Mouse (Mus musculus): Measurements from ENCODE around the gene Otol1.

Otol1 gene

DNA sequence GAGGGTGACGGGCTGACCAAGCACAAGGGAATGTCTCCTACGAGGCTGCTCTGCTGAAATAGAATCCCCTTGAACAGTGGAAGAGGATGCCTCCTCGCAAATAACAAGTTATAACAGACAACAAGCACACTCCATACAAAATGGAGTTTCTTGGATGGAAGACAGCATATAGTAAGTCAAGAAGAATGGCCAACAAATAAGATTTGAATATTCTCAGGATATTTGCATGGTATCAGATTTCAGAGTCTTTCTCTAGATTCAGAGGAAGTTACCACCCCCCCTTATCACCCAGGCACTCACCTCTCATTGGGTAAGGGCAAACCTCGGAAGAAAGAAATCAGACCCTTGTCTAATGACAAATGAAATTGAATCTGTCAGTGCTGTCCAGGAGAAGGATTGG is at the start of gene Otol1:
TSS of gene Otol1 (plus strand) at position 301 of the 400 bp plus-strand sequence.
- no peak for DNase-seq (ENCODE audit: low spot score in 2 of 2)

GRCm38 (mm10) chr3:69962187-69962586 is 45.2 kb upstream of the Otol1 start:
- no peak for DNase-seq (ENCODE audit: low spot score in 2 of 2)

- no peak for DNase-seq (ENCODE audit: low spot score in 2 of 2)
Measured at GRCm38 (mm10) chr3:69971482-69972097, 35.8 kb upstream of the Otol1 start.

GRCm38 (mm10) chr3:69978092-69978491 is 29.3 kb upstream of the Otol1 start:
- no peak for DNase-seq (ENCODE audit: low spot score in 2 of 2)

DNA sequence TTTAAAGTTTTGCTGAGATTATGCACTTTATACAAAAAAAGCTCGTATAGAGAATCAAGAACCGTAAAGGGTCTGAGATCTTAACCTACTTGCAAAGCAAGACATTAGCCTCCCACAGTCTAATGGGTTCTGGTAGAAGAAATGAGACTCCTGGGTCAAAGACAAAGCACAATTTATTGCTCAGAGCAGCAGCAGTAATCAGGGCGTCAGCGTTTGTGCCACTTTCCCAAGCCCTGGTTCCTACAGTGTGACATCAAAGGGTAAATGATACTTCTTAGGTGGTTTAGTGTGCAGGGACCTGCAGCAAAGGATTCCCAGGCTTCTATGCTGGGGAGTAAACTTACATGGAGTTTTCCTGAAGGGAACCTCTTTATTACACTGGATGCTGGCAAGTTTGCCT is 13.6 kb upstream of the Otol1 start:
- DNase-seq (ENCODE audit: low spot score in 2 of 2) = no peak

- no peak for DNase-seq (ENCODE audit: low spot score in 2 of 2)
Measured at GRCm38 (mm10) chr3:70001540-70001939, 5.9 kb upstream of the Otol1 start.

DNA sequence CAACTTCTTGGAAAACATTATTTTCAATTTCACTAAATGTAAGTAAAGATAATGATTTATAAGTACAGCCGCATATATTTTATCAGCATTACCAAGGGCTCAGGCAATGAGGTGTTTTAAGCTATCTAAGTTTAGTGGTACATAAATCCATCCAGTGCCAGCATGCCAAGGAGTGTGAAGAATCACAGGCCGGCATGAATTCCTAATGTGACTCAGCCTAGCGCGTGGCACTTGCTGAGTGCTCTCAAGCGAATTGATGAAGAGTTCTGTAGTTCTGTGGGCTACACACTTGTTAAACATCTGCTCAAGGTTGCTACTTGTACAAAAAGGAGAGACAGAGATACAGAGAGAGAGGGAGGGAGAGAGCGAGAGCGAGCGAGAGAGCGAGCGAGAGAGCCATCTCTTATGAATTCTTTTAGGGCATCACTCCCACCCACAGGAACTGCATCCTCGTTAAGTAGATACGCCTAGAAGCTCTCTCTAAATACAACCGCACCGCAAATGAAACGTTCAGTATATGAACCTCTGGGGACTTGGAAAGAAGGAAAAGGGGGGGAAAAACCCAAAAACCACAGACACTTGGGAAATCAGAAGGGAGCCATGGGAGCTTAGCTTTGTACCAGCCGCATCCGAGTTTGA is 4.2 kb upstream of the Otol1 start:
- no peak for DNase-seq (ENCODE audit: low spot score in 2 of 2)

DNA sequence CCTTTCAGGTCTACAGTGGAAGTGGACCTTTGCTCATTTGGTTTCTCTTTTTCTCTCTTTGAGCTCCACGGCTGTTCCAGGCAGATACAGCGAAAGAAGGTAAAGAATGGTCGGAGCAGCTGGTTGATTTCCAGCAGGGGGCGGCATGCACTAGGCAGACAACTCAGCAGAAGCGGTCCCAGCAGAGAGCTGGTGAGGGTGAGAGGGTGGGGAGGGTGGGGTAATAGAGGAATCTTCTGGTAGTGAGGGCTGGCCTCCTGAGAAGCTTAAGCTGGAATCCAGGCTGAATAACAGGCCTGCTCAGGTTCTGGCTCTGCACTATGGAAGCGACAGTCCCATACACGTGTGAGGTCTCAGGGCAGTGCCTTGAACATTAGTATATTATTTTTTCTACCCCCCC is 3.5 kb upstream of the Otol1 start:
- no peak for DNase-seq (ENCODE audit: low spot score in 2 of 2)

- DNase-seq (ENCODE audit: low spot score in 2 of 2) = no peak
Measured at GRCm38 (mm10) chr3:70004379-70004778, 3.0 kb upstream of the Otol1 start.

DNA sequence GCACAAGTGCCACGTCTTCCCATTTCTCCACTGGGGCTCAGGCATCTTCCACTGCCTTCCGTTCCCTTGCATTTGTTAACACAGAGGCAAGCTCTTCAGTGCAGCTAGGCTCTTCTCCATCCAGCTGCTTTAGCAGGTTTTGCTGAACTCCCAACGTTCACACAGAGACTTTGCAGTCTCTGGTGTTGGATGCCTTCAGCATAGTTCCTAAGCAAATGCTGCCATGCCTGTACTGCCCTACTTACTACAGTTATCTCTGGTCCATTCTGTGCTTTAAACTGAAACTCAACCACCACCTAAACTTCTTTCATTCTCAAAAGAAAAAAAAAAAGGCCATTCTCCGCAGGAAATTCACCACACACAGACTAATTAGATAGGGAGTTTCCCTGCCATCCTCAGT is 5.2 kb downstream of the Otol1 start:
- no peak for DNase-seq (ENCODE audit: low spot score in 2 of 2)

DNA sequence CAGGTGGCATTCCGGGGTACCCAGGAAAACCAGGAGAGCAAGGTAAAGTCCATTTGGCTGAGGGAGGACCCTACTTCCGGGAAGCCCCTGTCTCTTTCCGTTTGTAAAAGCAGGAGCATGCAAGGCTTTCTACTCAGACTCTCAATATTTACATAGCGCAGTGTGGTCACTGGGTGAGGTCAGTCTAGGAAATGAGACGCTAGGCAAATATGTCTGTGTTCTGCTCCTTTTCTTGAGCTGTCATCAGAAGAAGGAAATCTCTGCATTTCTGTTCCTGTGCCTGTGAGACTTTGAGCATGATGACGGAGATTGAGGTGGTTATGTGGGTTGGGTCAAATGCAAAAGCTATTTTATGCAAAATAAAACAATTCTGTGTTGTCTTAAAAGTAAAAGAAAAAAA is 19.2 kb downstream of the Otol1 start:
- no peak for DNase-seq (ENCODE audit: low spot score in 2 of 2)

DNA sequence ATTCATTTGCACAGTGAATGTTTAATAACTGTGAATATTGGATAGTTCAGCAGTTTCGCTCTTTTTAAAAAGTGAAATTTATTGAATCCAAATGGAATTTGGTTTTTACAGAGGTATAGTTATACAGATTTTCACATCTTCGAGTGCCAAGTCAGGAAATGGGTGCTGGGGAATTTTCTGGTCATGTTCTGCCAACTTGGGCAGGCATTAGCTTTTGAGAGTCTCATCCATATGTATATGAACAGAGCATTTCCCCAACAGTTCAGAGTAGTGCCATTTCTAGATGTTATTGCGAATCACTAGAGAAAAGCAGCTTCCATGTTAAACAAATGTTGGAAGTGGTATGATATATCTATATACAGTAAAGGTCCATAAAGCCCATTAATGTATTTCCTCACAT is 21.8 kb downstream of the Otol1 start:
- no peak for DNase-seq (ENCODE audit: low spot score in 2 of 2)

DNA sequence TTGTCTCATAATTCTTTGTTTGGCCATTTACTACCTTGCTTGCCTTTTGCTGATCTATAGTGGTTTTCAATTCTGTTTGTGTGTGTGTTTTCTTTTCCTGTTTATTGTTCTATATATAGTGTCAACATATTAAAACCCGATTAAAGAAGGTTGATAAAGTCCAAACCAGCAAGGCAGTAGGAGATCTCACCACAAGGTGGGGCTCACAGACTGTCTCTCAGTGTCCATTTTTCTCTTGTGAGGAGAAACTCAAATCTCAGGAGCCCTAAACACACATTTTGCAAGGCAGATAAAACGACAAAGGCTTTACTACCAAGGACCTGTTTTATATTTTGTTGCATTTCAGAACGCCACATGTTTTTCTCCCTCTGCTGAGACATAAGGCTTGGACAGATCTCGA is 28.2 kb downstream of the Otol1 start:
- DNase-seq (ENCODE audit: low spot score in 2 of 2) = no peak
